Mouse (Mus musculus) B cell, adult 67 days (primary cell): Measurements from ENCODE around the gene Ntf3. TPM values are rescaled to one million over a fixed set of nuclear protein-coding genes. Genes with fewer than 3 reads are reported as not detected.

Source experiments
- total RNA-seq, 2 experiments: library from RNA; stranded (reverse); gene quantifications; 4 replicates each; pipeline ENCODE4 v1.2.4; 2023

Gene Ntf3
- total RNA-seq, result not detected

GRCm38 (mm10) chr6:126166548-126167207, at the start of gene Ntf3:
Gene Ntf3 (minus strand): TSS chr6:126166910.

